Mouse (Mus musculus) mature B cell (primary cell): ENCODE results near the gene Abhd14b.

Experiments
- in situ Hi-C: fragments of 300-500 bp; cut with MboI; formaldehyde crosslinking; loops from 2 replicates; pipeline ENCODE4 v1.14.3; 2019

Abhd14b gene

DNA sequence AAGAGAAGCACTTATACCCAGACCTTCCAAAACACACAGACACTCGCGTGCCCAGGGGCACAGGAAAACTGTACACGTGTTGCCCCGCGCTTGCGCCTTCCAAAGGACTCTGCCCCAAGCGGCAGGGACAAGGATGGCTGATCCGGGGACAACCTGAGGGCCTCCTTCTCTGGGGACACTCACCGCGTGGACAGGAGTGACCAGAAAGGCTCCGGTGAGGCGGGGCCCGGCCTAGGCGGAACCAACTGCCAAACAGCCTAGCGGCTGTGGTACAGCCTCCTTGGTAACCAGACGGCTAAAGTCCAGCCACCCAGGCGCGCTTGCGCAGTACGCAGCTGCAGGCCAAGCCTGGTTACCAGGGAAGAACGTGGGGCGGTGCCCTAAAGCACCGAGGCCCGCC is at the start of gene Abhd14b, which contains the start of gene Abhd14a:
Abhd14b (plus strand) TSS at position 112 of the 400 bp plus-strand sequence.
Abhd14a (minus strand) TSS at position 331 of the 400 bp plus-strand sequence.
- in situ Hi-C loops: no loop called here

DNA sequence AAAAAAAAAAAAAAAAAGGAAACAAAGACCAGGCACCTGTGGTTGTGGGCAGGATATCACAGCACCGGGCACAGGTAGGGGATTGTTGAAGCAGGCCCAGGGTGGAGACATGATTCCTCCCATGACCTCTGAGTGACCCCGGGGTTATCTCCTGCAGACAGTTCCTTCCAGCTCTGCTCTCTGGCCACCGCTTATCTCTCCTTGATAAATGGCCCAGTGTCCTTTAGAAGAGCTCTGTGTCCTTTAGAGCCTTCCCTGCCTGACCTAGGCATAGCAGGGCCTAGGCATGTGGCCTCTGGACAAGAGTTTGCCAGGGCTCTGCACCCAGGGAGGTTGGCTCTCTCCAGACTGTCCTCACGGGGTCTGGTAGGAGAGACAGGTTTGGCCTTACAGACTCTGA is 49.5 kb upstream of the Abhd14b start:
- in situ Hi-C loops: no loop called here

- in situ Hi-C loops: no loop called here
Measured at GRCm38 (mm10) chr9:106398667-106399311, 48.5 kb upstream of the Abhd14b start.

GRCm38 (mm10) chr9:106399808-106400207 is 47.5 kb upstream of the Abhd14b start:
- in situ Hi-C loops: no loop called here

GRCm38 (mm10) chr9:106402149-106402548 is 45.1 kb upstream of the Abhd14b start:
- in situ Hi-C loops: no loop called here

DNA sequence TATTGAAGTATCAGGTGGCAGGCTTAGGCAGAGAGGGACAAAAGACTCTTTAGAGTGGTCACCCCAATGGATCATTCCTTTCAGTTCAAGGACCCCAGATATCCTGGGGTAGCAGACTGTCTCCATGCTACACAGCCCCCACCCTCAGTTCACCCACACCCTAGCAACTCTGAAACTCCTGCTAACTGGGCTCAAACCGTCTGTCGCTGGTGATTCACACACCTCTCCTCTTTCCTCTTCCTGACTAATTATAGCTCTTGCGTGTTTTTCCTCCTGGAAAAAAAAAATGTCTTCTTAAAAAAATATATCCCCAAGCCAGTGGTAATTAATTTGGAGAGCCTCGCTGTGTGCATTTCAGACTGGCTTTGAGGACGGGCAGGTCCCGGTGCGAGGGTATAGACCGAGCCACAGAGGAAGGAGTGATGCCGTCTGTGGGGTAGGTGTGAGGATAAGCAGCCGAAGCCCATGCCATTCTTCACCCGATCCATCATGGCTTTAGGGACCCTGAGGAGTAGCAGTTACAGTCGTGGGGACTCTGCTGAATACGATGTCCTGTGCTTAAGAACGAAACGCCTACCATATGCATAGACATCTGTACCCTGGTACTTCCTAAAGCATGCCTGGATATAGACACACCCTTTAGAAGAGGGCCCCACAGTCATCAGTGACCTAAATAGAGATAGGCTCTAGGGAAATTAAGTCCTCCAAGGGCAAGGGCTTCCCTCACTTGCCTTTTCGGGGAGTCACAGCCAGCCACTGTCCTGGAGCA is 44.5 kb upstream of the Abhd14b start:
- in situ Hi-C loops: no loop called here

DNA sequence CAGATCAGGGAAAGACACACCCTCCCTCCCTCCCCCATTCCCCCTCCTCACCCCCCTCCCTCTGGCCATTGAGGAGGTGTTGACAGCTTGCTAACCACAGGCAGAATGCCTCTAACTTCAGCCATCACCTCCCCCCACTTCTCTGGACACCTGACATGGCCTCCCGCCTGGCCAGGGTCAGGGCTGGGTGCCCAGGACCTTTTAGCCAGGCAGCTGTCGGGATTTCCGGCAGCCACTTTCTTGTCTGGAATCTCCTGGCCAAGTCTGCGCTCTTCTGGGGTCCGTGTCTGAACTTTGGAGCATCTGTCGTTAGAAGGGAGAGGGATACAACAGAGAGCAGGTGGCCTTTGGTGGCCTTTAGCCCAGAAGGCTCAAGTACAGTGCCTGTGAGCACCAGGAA is 42.0 kb upstream of the Abhd14b start:
- in situ Hi-C loops: no loop called here

- in situ Hi-C loops: no loop called here
Measured at GRCm38 (mm10) chr9:106406443-106407078, 40.7 kb upstream of the Abhd14b start.

DNA sequence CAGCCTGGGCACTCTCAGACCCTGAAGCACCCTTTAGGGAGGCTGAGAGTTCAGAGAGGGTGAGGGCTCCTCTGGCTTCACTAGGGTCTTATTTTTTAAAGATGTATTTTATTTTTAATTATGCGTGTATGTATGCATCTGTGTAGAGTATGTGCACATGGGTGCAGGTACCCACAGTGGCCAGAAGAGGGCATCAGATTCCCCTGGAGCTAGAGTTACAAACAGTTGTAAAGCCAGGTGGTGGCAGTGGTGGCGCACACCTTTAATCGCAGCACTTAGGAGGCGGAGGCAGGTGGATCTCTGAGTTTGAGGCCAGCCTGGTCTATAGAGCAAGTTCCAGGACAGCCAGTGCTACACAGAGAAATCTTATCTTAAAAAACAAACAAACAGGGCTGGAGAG is 38.2 kb upstream of the Abhd14b start:
- in situ Hi-C loops: no loop called here

DNA sequence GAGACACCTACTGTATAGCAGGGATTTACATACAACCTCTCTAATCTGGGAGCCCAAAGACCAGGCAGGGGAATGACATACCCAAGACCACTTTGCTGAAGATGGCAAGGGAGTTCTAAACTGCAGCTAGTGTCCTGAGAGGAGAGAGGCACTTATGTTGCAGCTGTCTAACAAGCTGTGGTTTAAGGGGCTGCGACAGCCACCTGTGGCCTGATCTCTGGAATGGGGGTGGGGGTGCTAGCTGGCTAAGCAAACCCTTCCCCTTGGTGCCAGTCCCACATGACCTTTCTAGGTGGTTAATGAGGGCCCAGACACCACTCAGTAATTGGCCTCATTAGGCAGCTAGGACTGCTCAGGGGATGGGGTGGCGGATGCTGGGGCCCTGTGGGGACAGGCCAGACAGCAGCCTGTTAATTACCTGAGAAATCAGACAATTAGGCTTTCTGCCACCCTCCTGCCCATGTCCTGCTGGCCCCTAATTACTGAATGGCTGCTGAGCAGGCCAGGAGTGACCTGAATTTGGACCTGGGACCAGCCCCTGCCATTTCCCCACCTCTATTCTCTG is 37.1 kb upstream of the Abhd14b start:
- in situ Hi-C loops: no loop called here

DNA sequence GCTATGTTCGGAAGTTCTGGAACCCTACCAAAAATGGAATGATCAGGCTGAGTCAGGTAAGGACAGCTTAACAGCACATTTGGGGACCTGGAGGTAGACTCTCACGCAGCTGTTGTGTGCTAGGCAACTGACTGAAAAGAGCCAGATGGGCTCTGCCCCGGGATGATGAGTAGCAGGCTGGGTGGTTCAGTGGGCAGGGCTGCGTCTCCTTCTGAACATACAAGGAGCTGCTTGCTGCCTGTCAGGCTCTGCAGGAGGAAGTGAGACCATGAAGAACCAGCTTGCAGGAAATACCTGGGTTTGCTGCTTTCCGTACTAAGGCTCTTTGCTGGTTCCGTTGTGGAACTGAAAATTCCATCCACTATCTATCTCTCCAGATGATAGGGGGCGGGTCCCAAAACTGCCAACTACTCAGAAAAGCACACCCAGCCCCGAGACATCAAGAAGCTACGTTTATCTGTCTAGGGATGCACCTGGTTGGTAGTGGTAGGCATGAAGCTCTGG is 36.1 kb upstream of the Abhd14b start:
- in situ Hi-C loops: no loop called here

GRCm38 (mm10) chr9:106411729-106412128 is 35.5 kb upstream of the Abhd14b start:
- in situ Hi-C loops: no loop called here

DNA sequence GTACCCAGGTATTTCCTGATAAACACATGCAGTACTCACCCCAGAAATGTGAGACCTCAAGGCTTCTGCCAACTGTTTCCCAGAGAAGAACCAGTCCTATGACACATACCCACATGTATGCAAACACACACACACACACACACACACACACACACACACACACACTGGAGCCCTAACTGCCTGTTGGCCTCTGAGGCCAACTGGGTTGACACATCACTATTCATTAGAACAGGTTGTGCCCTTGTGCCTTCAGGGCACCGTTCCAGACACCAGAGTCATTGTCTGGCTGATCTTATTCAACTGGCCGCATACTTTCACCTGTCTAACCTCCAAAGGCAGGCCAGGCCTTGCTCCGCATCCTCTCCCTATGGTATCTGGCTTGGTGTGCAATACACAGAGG is 35.0 kb upstream of the Abhd14b start:
- in situ Hi-C loops: no loop called here

DNA sequence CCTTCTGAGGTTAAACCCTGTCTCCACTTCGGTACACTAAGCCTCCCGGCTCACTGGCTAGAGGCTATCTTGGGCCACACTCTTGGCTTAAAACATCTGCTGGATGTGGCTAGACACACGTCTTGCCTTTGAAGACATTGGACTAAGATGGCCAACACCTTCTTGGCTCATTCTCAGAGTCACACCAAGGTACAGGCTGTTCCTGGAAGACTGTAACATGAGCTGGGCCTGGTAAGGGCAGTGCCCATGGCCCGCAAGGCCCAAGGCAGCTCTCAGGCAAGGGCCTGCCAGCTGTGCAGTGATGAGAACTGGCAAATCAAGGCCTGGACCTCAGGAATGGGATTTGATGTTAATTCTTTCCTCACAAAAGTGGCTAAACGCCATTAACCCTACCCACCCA is 33.7 kb upstream of the Abhd14b start:
- in situ Hi-C loops: no loop called here

GRCm38 (mm10) chr9:106416826-106417225 is 30.4 kb upstream of the Abhd14b start:
- in situ Hi-C loops: no loop called here

- in situ Hi-C loops: no loop called here
Measured at GRCm38 (mm10) chr9:106417841-106418625, 29.2 kb upstream of the Abhd14b start.

DNA sequence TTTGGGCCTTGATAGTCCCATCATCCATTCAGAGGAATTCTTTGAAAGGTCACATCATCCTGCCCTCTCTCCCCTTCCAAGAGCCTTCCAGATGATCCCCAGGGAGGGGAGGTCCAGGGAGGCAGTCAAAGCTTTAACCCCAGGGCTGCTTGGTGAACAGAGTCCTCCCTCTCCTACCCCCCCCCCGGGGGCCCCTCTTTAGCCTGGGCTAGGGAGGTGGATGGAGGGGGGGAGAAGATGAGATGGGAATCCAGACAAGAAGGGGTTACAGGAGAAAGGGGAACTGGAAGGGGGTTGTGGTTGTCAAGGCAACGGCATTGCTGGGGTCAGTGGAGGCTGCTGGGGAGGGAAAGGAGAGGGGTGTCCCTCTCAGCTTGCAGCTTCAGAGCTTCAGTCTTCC is 26.7 kb upstream of the Abhd14b start:
- in situ Hi-C loops: loop anchor here (5.0 kb wide), 2 partner anchors 73 to 138 kb away; partner anchors contain the start of gene Poc1a

GRCm38 (mm10) chr9:106421033-106421864 is 26.0 kb upstream of the Abhd14b start:
- in situ Hi-C loops: loop anchor here (5.0 kb wide), 2 partner anchors 74 to 139 kb away; partner anchors contain the start of gene Poc1a

DNA sequence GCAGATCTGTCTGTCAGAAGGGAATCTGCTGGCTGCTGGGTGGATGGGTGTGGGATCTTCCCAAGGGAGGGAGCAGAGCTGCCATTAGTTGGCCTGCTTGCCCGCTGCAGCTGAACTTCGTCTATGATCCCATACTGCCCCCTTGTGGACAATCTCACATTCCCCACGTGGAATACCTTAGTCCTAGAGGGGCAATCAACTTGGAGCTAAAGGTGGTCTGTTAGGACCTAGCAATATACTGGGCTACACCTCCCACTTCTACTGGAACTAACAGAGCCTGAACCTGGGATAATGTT is 25.4 kb upstream of the Abhd14b start:
- in situ Hi-C loops: loop anchor here (5.0 kb wide), 2 partner anchors 75 to 140 kb away; partner anchors contain the start of gene Poc1a

GRCm38 (mm10) chr9:106428719-106429220 is 18.5 kb upstream of the Abhd14b start:
- in situ Hi-C loops: no loop called here
